Mouse (Mus musculus) T-helper 17 cell (primary cell): ENCODE measurements around the gene Rfx1.

ENCODE experiments used
- in situ Hi-C, 2 experiments: fragments of 300-600 bp; cut with MboI, MseI; formaldehyde crosslinking; loops; 1 replicate in 1 of 2; 2 replicates in 1 of 2; pipeline ENCODE4 v1.15.1; 2025; ENCODE audit warnings: high pct_unique_total_duplicates in 2 of 2

Rfx1 gene

DNA sequence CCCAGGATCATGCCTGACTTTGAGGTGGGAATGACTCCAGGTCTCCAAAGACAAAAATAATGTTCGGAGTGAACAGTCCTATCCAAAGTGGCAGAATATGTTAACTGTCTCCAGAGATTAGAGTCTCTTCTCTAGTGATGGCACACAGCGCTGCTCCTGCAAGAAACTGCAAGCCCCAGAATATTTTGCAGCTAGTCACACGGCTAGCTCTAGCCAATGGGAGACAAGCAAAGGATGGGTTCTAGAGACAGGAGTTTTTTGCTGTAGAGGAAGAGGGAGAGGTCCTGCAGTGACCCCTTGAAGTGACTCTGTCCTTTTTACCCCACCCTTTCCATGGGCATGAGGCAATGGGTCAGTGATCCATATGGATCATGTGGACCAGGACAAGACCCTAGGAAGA lies 71.2 kb downstream of the Rfx1 start:
- in situ Hi-C loops = no loop called here

DNA sequence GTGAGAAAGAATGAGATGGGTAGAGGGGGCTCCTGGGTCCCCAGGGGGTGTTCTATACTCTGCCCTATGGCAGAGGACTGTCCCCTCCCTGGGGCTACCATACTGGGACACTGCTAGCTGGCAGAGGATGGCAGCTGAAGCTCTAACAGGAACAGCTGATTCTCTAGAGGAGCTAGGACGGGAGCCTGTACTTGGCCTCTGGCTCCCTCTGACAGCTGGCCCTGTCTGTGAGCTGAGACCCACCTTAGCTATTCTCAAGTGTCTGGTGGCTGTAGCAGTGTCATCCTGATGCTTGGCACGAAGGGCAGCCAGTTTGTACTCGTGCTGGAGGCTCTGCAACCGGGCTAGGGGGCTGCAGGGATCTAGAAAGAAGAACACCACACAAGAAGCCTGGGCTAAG lies 74.2 kb downstream of the Rfx1 start:
- in situ Hi-C loops = no loop called here

DNA sequence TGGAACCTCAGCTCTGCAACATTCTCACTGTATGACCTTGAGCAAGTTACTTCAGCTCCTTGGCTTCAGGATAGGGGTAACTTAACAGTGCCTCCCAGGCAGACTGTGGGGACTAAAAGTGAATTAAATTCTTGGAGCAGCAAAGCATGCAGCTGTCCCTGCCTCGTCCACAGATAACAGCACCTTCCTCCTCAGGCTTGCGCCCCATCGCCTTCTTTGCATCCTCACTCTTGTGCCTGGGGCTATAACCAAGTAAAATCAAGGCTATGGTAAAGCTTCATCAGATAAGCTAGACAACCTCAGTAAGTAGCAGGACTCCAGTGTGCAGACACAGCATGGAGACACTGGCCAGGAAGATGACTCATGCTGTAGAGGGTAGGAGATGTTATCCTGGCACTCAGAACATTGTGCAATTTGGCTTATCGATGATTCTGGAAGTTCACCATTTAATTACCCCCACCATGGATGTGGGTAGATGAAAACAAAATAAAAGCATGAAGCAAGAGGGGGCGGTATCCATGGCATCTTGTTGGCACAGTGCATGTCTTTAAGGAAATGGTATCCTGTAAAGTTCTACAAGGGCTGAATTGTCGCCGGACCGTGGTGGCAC lies 78.1 kb downstream of the Rfx1 start:
- in situ Hi-C loops = no loop called here
